Mouse (Mus musculus) erythroid progenitor cell, adult 5-6 weeks (primary cell): ENCODE measurements around the gene Nrde2. TPM values are rescaled to one million over a fixed set of nuclear protein-coding genes. Genes with fewer than 3 reads are reported as not detected.

ENCODE experiments used
- ATAC-seq: replicated peaks from 2 replicates; pipeline ENCODE4 v1.8.0; 2016; ENCODE audit warnings: moderate number of reproducible peaks, mild to moderate bottlenecking, moderate TSS enrichment, inconsistent platforms; ENCODE audit not compliant: poor library complexity, low FRiP score, severe bottlenecking
- total RNA-seq, 2 experiments: library from RNA; stranded (forward) in 1 of 2; stranded (reverse) in 1 of 2; fragments of 150-400 nt in 1 of 2; fragments of 186-747, 209-891 nt in 1 of 2; gene quantifications; 2 replicates each; pipeline versions ENCODE4 v1.2.3 to v1.2.4; 2015 to 2017; ENCODE audit warnings: low replicate concordance in 2 of 2

Nrde2 gene
- total RNA-seq, 2 experiments from 2014 or later = 4.8 to 10.1 TPM

GRCm38 (mm10) chr12:100075715-100076114, 83.7 kb downstream of the Nrde2 start:
- no peak for ATAC-seq

Other genes starting within 250 kb of the Nrde2 start
- gene Kcnk13, start 195.2 kb downstream of the Nrde2 start, total RNA-seq (2015; ENCODE audit: low replicate concordance) = 1.4 and 3.8 TPM in 2 replicates
- gene Kcnk13, start 195.2 kb downstream of the Nrde2 start, total RNA-seq (2017; ENCODE audit: low replicate concordance) = 0.51 TPM in 1 of 2 replicates, not detected in the other
- gene Psmc1, start 49.5 kb downstream of the Nrde2 start, total RNA-seq (2015; ENCODE audit: low replicate concordance) = 70.0 and 102 TPM in 2 replicates
- gene Psmc1, start 49.5 kb downstream of the Nrde2 start, total RNA-seq (2017; ENCODE audit: low replicate concordance) = 46.8 and 113 TPM in 2 replicates
- 96.0 and 222 TPM in 2 replicates for gene Calm1, start 39.8 kb upstream of the Nrde2 start, total RNA-seq (2015; ENCODE audit: low replicate concordance)
- gene Calm1, start 39.8 kb upstream of the Nrde2 start, total RNA-seq (2017; ENCODE audit: low replicate concordance) = 92.8 and 101 TPM in 2 replicates